Mouse (Mus musculus) brain, embryonic 14.5 days (tissue): ENCODE data around the gene Rab27a. TPM values are rescaled to one million over a fixed set of nuclear protein-coding genes. Genes with fewer than 3 reads are reported as not detected.
"Not testable (repeated sequence)": the region's sequence is repeated elsewhere in the genome, so short reads cannot be mapped to it uniquely, and the experiment has no call there.

Experiments
- DNase-seq: peaks from one replicate; pipeline ENCODE4 v3.0.0-alpha.2; 2011; ENCODE audit warnings: low read depth
- CTCF ChIP-seq: fragments of 200-500 bp; IDR thresholded peaks from 2 replicates; pipeline ENCODE4 v1.5.1; 2012; ENCODE audit warnings: inconsistent platforms, mild to moderate bottlenecking, moderate library complexity, borderline replicate concordance; ENCODE audit not compliant: insufficient read depth, insufficient read length; ENCODE audit errors: extremely low read depth
- POLR2A ChIP-seq: fragments of 200-500 bp; IDR thresholded peaks from 2 replicates; pipeline ENCODE4 v1.6.1; 2012; ENCODE audit warnings: mild to moderate bottlenecking, inconsistent platforms, borderline replicate concordance; ENCODE audit not compliant: poor library complexity, insufficient read depth, insufficient read length, severe bottlenecking; ENCODE audit errors: extremely low read depth
- polyA plus RNA-seq: library from polyadenylated mRNA; depleted of rRNA; stranded (reverse); fragments of >200 nt; gene quantifications from 2 replicates; pipeline ENCODE4 v1.2.3, GENCODE M21; 2012

The Rab27a gene
- polyA plus RNA-seq, 1 experiment: 1.4 TPM

DNA sequence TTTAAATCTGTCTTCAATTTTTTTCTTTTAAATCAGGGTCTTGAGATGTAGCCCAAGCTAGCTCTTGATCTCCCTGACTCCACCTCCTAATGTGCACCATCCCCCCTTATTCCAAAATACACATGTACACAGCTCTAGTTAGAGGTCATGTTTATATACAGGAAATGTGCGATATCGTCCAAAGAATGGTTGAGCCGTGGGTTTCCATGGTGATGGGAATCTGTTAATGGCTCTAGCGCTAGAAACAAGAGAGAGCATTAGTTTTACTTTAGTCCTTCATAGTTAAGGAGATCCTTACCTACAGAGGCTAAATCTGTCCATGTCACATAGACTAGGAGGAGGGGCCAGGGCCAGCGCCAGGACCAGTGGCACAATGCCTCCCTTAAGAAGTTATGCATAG lies 5.2 kb downstream of the Rab27a start:
- peak; percentile 19 for DNase-seq
- no peak for TF ChIP-seq CTCF
- no peak for TF ChIP-seq POLR2A

- peak; percentile 24 for DNase-seq
- no peak for TF ChIP-seq POLR2A
- no peak for TF ChIP-seq CTCF
These were observed 6.0 kb downstream of the Rab27a start for GRCm38 (mm10) chr9:73050606-73051005.

DNA sequence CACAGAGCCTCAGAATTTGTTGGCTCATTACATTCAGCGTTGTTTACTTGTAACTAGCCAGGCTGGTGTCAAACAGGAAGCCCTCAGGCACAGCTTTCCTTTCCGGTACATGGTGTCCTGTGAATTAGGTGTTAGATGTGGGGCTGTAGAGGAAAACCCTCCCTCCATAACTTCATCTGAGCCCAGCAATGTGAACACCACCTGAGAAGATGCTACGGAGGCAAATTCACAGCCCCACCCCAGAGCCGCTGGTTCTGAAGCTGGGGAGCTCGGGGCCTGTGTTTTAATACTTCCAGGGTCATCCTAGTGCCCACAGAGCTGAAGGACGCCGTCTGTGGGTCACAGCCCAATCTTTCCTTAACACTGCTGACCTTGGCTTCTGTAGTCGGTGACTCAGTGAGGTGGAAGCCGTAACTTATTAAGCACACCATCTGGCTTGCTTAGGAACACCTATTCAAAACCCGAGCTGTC lies 10.8 kb downstream of the Rab27a start:
- TF ChIP-seq POLR2A (no peak), CTCF (no peak)
- DNase-seq: no peak

DNA sequence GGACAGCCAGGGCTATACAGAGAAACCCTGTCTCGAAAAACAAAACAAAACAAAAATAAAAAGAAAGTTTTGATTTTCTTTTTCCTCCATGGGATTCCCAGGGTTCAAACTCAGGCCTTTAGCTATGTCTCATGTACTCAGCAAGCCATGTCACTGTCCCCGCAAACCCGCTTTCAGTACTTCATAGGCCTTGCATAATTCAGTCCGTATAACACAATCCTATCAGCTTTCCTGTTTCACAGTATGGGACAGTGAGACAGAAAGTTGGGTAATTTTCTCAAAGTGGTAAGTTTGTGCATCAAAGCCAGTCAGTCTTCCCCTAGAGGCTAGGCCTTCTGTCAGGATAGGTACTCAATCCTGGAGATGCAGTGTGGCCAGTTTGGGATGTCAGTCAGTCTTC lies 14.6 kb downstream of the Rab27a start:
- TF ChIP-seq CTCF: no peak
- TF ChIP-seq POLR2A: no peak

GRCm38 (mm10) chr9:73063621-73064290 lies 19.1 kb downstream of the Rab27a start:
- TF ChIP-seq CTCF (no peak), POLR2A (no peak)
- peak; percentile 14 for DNase-seq

More for the DNA sequence above, 14.6 kb downstream of the Rab27a start:
- no peak for DNase-seq

- DNase-seq: peak; percentile 64
- no peak for TF ChIP-seq CTCF
These were observed 22.4 kb downstream of the Rab27a start for GRCm38 (mm10) chr9:73067086-73067485.

GRCm38 (mm10) chr9:73068230-73068679 lies 23.6 kb downstream of the Rab27a start:
- peak; percentile 13 for DNase-seq

DNA sequence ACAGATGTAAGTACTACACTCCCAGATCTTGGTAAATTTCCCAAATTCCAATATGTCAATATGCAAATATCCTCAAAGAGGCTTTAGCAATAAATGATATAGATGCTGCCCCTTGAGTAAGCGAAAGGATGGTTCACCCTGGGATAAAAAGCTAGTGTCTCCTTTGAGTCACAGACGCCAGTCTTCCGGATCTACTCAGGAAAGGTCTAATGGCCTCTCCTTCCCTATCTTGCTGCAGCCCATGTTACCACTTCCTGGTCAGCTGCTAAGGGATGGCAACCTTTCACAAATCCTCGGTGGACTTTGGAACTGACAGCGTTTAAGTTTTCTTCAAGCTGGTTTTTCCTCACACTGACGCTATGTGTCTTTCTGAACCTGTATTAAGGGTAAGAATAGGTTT lies 24.0 kb downstream of the Rab27a start:
- TF ChIP-seq CTCF: no peak
- TF ChIP-seq POLR2A: no peak
- DNase-seq: no peak

More at GRCm38 (mm10) chr9:73068230-73068679, 23.6 kb downstream of the Rab27a start:
- TF ChIP-seq CTCF (no peak), POLR2A (no peak)

DNA sequence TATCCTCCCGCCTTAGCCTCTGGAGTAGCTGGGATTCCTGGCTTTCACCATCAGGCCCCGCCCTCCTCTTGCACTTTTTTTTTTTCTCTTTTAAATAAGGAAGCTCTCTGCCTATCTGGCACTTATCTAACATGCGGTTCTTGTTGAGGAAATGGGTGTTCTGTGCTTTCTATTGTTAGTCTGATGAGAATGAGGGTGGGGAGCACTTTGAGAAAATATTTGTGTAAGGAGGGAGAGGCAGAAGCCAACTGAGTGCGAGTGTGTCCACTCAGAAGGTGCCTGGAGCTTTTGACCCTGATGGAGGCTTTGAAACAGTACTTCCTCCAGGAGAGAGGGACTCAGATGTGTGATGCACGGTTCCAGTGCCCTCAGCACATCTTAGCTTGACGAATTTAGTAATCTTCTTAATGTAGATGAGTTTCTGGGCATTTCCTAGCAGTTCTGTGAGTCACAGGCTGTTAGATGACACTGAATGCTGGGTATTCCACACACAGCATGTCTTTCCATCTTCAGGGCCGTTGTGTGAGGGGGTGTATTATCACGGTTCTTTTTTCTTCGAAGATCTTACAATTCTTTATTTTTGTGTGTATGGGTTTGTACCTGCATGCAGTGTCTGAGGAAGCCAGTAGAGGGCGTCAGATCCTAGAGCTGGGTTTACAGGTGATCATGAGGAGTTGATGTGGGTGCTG lies 26.5 kb downstream of the Rab27a start:
- TF ChIP-seq CTCF (0 out of 2 replicates have a peak, but pooled peaks have one; percentile 9), POLR2A (no peak)
- DNase-seq: no peak

DNA sequence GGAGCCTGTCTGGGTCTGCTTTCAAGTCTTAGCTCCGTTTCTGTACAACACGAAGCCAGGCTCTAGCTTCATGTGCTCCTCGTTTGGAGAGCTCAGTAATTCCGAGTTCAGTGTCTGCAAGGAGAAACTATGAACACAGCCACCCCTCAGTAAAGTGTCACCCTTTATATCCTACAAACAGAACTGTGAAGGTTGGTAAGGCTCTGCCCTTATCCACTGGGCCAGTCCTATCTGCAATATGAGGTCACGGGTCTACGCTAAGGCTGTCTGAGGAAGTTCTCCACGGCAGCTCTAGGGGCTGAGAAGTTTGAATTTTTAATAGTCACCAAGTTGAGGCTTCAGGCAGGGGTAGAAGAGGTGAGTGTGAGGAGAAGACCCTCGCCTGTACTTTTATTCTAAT lies 27.8 kb downstream of the Rab27a start:
- TF ChIP-seq CTCF: no peak
- no peak for TF ChIP-seq POLR2A
- no peak for DNase-seq

DNA sequence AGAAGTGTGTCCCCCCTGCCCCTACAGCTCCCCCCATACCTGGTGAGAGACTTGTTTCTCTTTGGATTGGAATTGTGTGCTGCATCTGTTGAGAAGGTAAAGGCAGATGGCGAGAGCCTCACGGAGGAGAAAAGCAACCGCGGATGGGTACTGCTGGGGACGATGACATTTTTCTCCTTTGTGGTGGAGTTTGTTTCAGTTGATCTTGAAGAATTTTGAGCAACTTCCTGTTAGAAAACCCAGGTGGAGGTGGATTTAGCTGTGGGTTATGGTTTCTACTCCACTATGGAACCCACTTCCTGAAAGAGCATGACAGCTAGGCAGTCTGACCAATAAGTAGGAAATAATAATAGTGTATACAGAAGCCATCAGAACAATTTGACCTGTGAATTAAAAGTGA lies 28.5 kb downstream of the Rab27a start:
- TF ChIP-seq CTCF (no peak), POLR2A (no peak)
- no peak for DNase-seq

DNA sequence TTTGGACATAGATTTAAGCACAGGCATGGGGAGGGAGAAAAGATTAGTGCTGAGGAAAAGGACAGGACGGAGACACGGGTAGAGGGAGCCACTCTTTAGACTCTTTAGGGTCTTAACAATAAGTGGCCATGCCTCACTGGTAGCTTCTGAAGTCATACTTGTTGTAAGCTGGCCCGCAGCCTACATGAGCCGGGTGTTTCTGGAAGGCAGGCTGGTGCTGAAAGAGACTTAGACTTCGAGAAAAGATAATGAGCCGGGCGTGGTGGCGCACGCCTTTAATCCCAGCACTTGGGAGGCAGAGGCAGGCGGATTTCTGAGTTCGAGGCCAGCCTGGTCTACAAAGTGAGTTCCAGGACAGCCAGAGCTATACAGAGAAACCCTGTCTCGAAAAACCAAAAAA lies 34.7 kb downstream of the Rab27a start:
- DNase-seq: not testable (repeated sequence)
